Mouse (Mus musculus): ENCODE data around the gene Sept12. TPM values are rescaled to one million over a fixed set of nuclear protein-coding genes. Genes with fewer than 3 reads are reported as not detected.

The Sept12 gene
- polyA plus RNA-seq, 1 experiment from 2014 or later: not detected

GRCm38 (mm10) chr16:4969055-4969843 lies 28.4 kb downstream of the Sept12 start:
- H3K9ac ChIP-seq: peak overlapping the region; percentile 1; the same call in 1 of the 2 replicates
- no peaks in the 10 kb centered on the region for H3K27me3 ChIP-seq
- no peak overlapping the region for H3K4me2 ChIP-seq
- no peak overlapping the region for H3K4me3 ChIP-seq
- ATAC-seq (ENCODE audit: insufficient number of reproducible peaks, low FRiP score, low TSS enrichment, low read depth): no peak
- no peak overlapping the region for H3K27ac ChIP-seq
- 80% methylated on average over 5 of the region's 5 CpGs for WGBS
- peaks cover 3% of the 10 kb centered on the region for H3K4me1 ChIP-seq
- no peaks in the 10 kb centered on the region for H3K36me3 ChIP-seq
- H3K9me3 ChIP-seq: no peaks in the 10 kb centered on the region

GRCm38 (mm10) chr16:4968426-4968825 lies 29.2 kb downstream of the Sept12 start:
- WGBS: 81% methylated on average over 3 of the region's 3 CpGs
- peaks cover 4% of the 10 kb centered on the region for H3K4me1 ChIP-seq
- no peak for ATAC-seq (ENCODE audit: insufficient number of reproducible peaks, low FRiP score, low TSS enrichment, low read depth)

GRCm38 (mm10) chr16:4965392-4966129 lies 32.1 kb downstream of the Sept12 start:
- WGBS: 91% methylated on average over 8 of the region's 8 CpGs
- ATAC-seq (ENCODE audit: insufficient number of reproducible peaks, low FRiP score, low TSS enrichment, low read depth): no peak
- no peaks in the 10 kb centered on the region for H3K9me3 ChIP-seq
- H3K27ac ChIP-seq: no peak overlapping the region
- H3K27me3 ChIP-seq: no peaks in the 10 kb centered on the region
- peak overlapping the region; percentile 77; the same call in 1 of the 2 replicates for H3K4me2 ChIP-seq
- no peaks in the 10 kb centered on the region for H3K36me3 ChIP-seq
- H3K9ac ChIP-seq: no peak overlapping the region
- peaks cover 15% of the 10 kb centered on the region for H3K4me1 ChIP-seq
- H3K4me3 ChIP-seq: no peak overlapping the region

More at GRCm38 (mm10) chr16:4968426-4968825, 29.2 kb downstream of the Sept12 start:
- 0 out of 2 replicates have a peak overlapping the region, but pooled peaks have one; percentile 1 for H3K9ac ChIP-seq
- H3K9me3 ChIP-seq: no peaks in the 10 kb centered on the region
- H3K27me3 ChIP-seq: no peaks in the 10 kb centered on the region
- H3K36me3 ChIP-seq: no peaks in the 10 kb centered on the region
- no peak overlapping the region for H3K4me3 ChIP-seq
- H3K27ac ChIP-seq: no peak overlapping the region
- H3K4me2 ChIP-seq: no peak overlapping the region

- Histone ChIP-seq H3K4me3 (peak overlapping the region; percentile 99), H3K9me3 (no peaks in the 10 kb centered on the region), H3K27ac (peak overlapping the region; percentile 83), H3K27me3 (no peaks in the 10 kb centered on the region), H3K36me3 (0 out of 2 replicates have a peak, but pooled peaks cover 4% of the 10 kb centered on the region), H3K4me1 (peaks cover 15% of the 10 kb centered on the region), H3K9ac (peak overlapping the region; percentile 44; the same call in 1 of the 2 replicates), H3K4me2 (peak overlapping the region; percentile 77)
- WGBS: 21% methylated on average over 13 of the region's 13 CpGs
- ATAC-seq (ENCODE audit: insufficient number of reproducible peaks, low FRiP score, low TSS enrichment, low read depth): no peak
Measured at GRCm38 (mm10) chr16:4964731-4965391, 32.8 kb downstream of the Sept12 start.

GRCm38 (mm10) chr16:4963797-4964709 lies 33.6 kb downstream of the Sept12 start, which contains the start of gene Anks3:
Anks3 (minus strand) TSS chr16:4964205.
- no peaks in the 10 kb centered on the region for H3K27me3 ChIP-seq
- H3K27ac ChIP-seq: peak within 1 kb of the TSS; percentile 83
- 0 out of 2 replicates have a peak, but pooled peaks cover 10% of the 10 kb centered on the region for H3K36me3 ChIP-seq
- peak within 1 kb of the TSS; percentile 77 for H3K4me2 ChIP-seq
- no peaks in the 10 kb centered on the region for H3K9me3 ChIP-seq
- WGBS: under 1% methylated on average over 76 of the region's 76 CpGs
- H3K4me1 ChIP-seq: peaks cover 17% of the 10 kb centered on the region
- peak within 1 kb of the TSS; percentile 85 for H3K9ac ChIP-seq
- peak; percentile 97 for ATAC-seq (ENCODE audit: insufficient number of reproducible peaks, low FRiP score, low TSS enrichment, low read depth)
- H3K4me3 ChIP-seq: peak within 1 kb of the TSS; percentile 99

GRCm38 (mm10) chr16:4963346-4963745 lies 34.3 kb downstream of the Sept12 start:
- peaks cover 18% of the 10 kb centered on the region for H3K4me1 ChIP-seq
- ATAC-seq (ENCODE audit: insufficient number of reproducible peaks, low FRiP score, low TSS enrichment, low read depth): no peak
- H3K27me3 ChIP-seq: no peaks in the 10 kb centered on the region
- peak overlapping the region; percentile 99 for H3K4me3 ChIP-seq
- no peaks in the 10 kb centered on the region for H3K9me3 ChIP-seq
- 38% methylated on average over 9 of the region's 9 CpGs for WGBS
- no peak overlapping the region for H3K27ac ChIP-seq
- peak overlapping the region; percentile 77 for H3K4me2 ChIP-seq
- 0 out of 2 replicates have a peak, but pooled peaks cover 12% of the 10 kb centered on the region for H3K36me3 ChIP-seq
- H3K9ac ChIP-seq: peak overlapping the region; percentile 85

- WGBS: 88% methylated on average over 8 of the region's 8 CpGs
- no peaks in the 10 kb centered on the region for H3K27me3 ChIP-seq
- H3K4me3 ChIP-seq: no peak overlapping the region
- ATAC-seq (ENCODE audit: insufficient number of reproducible peaks, low FRiP score, low TSS enrichment, low read depth): no peak
- no peaks in the 10 kb centered on the region for H3K9me3 ChIP-seq
- H3K4me2 ChIP-seq: no peak overlapping the region
- no peak overlapping the region for H3K9ac ChIP-seq
- H3K27ac ChIP-seq: no peak overlapping the region
- peaks cover 40% of the 10 kb centered on the region for H3K36me3 ChIP-seq
- H3K4me1 ChIP-seq: peaks cover 18% of the 10 kb centered on the region
Measured at GRCm38 (mm10) chr16:4960260-4960659, 37.4 kb downstream of the Sept12 start.

- Histone ChIP-seq H3K27ac (no peak overlapping the region), H3K27me3 (no peaks in the 10 kb centered on the region), H3K4me1 (peaks cover 5% of the 10 kb centered on the region; the same call in 1 of the 2 replicates), H3K36me3 (peaks cover 66% of the 10 kb centered on the region), H3K9me3 (no peaks in the 10 kb centered on the region), H3K4me2 (no peak overlapping the region), H3K9ac (no peak overlapping the region), H3K4me3 (no peak overlapping the region)
- 90% methylated on average over 3 of the region's 3 CpGs for WGBS
- no peak for ATAC-seq (ENCODE audit: insufficient number of reproducible peaks, low FRiP score, low TSS enrichment, low read depth)
Measured at GRCm38 (mm10) chr16:4957446-4957845, 40.2 kb downstream of the Sept12 start.

GRCm38 (mm10) chr16:4956609-4957008 lies 41.0 kb downstream of the Sept12 start:
- 0 out of 2 replicates have a peak, but pooled peaks cover 3% of the 10 kb centered on the region for H3K4me1 ChIP-seq
- ATAC-seq (ENCODE audit: insufficient number of reproducible peaks, low FRiP score, low TSS enrichment, low read depth): no peak
- no peak overlapping the region for H3K27ac ChIP-seq
- no peak overlapping the region for H3K4me2 ChIP-seq
- WGBS: 85% methylated on average over 3 of the region's 3 CpGs
- H3K9ac ChIP-seq: no peak overlapping the region
- H3K27me3 ChIP-seq: no peaks in the 10 kb centered on the region
- H3K9me3 ChIP-seq: no peaks in the 10 kb centered on the region
- H3K4me3 ChIP-seq: no peak overlapping the region
- peaks cover 74% of the 10 kb centered on the region for H3K36me3 ChIP-seq

- Histone ChIP-seq H3K27me3 (no peaks in the 10 kb centered on the region), H3K36me3 (peaks cover 87% of the 10 kb centered on the region), H3K9me3 (no peaks in the 10 kb centered on the region), H3K4me3 (no peak overlapping the region), H3K4me1 (no peaks in the 10 kb centered on the region), H3K4me2 (no peak overlapping the region), H3K9ac (no peak overlapping the region), H3K27ac (no peak overlapping the region)
- no peak for ATAC-seq (ENCODE audit: insufficient number of reproducible peaks, low FRiP score, low TSS enrichment, low read depth)
- 88% methylated on average over 4 of the region's 4 CpGs for WGBS
Measured at GRCm38 (mm10) chr16:4947378-4947777, 50.3 kb downstream of the Sept12 start.

GRCm38 (mm10) chr16:4946155-4946554 lies 51.5 kb downstream of the Sept12 start:
- H3K4me1 ChIP-seq: no peaks in the 10 kb centered on the region
- 87% methylated on average over 3 of the region's 3 CpGs for WGBS
- H3K36me3 ChIP-seq: peaks cover 88% of the 10 kb centered on the region

More at GRCm38 (mm10) chr16:4946155-4946554, 51.5 kb downstream of the Sept12 start:
- Histone ChIP-seq H3K4me3 (no peak overlapping the region), H3K9ac (no peak overlapping the region), H3K4me2 (no peak overlapping the region), H3K27me3 (no peaks in the 10 kb centered on the region), H3K27ac (no peak overlapping the region), H3K9me3 (no peaks in the 10 kb centered on the region)
- ATAC-seq (ENCODE audit: insufficient number of reproducible peaks, low FRiP score, low TSS enrichment, low read depth): no peak

All from limb, embryonic 15.5 days (tissue).